Comparison of ENCODE assay signal across 24 mouse cellular contexts in genomic region chr19:44982477-44983115, GRCm38 (mm10). TPM values are rescaled to one million over a fixed set of nuclear protein-coding genes. Genes with fewer than 3 reads are reported as not detected.
A peak's percentile ranks its signal among the peaks of the same experiment; 100 is the strongest.
DNase-seq lines count a peak whose midpoint lies in the region; ATAC-seq and TF ChIP-seq lines count a peak whose summit lies in the region.
"Had no signal": no experiment of that assay in that cellular context is flagged by ENCODE, and none has a peak within 500 bp of the region (broad histone marks: within the 10 kb centered on the region; RNA-seq: fewer than 3 reads in every experiment).

No protein-coding gene starts in this region.

- H3K79me2 ChIP-seq in liver, adult 2 months (ENCODE audit: control insufficient read depth, insufficient read depth, low read length): no peaks in the 10 kb centered on the region

- H3K9ac ChIP-seq in liver, adult 2 months (ENCODE audit: low read depth, low read length): peak overlapping the region; percentile 28; the same call in 1 of the 2 replicates
- no peak overlapping the region for H3K9ac ChIP-seq in intestine, embryonic 14.5 days (ENCODE audit: low read length)
- H3K9ac ChIP-seq in stomach, embryonic 15.5 days: no peak overlapping the region
- H3K9ac ChIP-seq: embryonic facial prominence, embryonic 12.5 days; heart, embryonic 13.5 days; hindbrain, embryonic 14.5 days; limb, embryonic 12.5 days; liver, embryonic 15.5 days had no signal

- no peaks in the 10 kb centered on the region for H3K9me3 ChIP-seq in intestine, embryonic 14.5 days (ENCODE audit: control insufficient read depth, low read length)
- H3K9me3 ChIP-seq in stomach, embryonic 15.5 days: no peaks in the 10 kb centered on the region
- H3K9me3 ChIP-seq: embryonic facial prominence, embryonic 12.5 days; G1E; heart, embryonic 13.5 days; limb, embryonic 12.5 days; liver, embryonic 15.5 days had no signal

- no peaks in the 10 kb centered on the region for H3K27me3 ChIP-seq in liver, adult 2 months (ENCODE audit: control insufficient read depth, insufficient read depth, low read length)
- no peaks in the 10 kb centered on the region for H3K27me3 ChIP-seq in intestine, embryonic 14.5 days (replicated peaks; ENCODE audit: control insufficient read depth, insufficient read depth, low read length)
- no peaks in the 10 kb centered on the region for H3K27me3 ChIP-seq in stomach, embryonic 15.5 days (replicated peaks)
- H3K27me3 ChIP-seq: embryonic facial prominence, embryonic 12.5 days; limb, embryonic 12.5 days had no signal

- ATAC-seq in intestine, embryonic 14.5 days (replicated peaks; ENCODE audit: low FRiP score, low TSS enrichment, low read depth): 0 out of 2 replicates have a peak, but pooled peaks have one; percentile 32
- ATAC-seq in stomach, embryonic 15.5 days (ENCODE audit: insufficient read depth, low FRiP score, low read depth): no peak
- ATAC-seq: forebrain, embryonic 14.5 days; midbrain, embryonic 16.5 days had no signal

- DNase-seq in heart, adult 11 months: peak; percentile 43
- no peak for DNase-seq in heart, adult 9 months (ENCODE audit: low spot score in 2 of 2)
- DNase-seq in liver, adult 2 months (ENCODE audit: extremely low read depth, low read depth, low spot score): peak; percentile 89
- DNase-seq in liver: no peak
- no peak for DNase-seq in intestine, embryonic 14.5 days (ENCODE audit: low spot score)
- DNase-seq in layer of hippocampus, postnatal 36 days: no peak
- no peak for DNase-seq in gastrocnemius, adult 2 months
- DNase-seq: adrenal gland, adult 8-10 months; cerebellum, adult 8-10 months; gastrocnemius, postnatal 36 days; heart, adult 2 months; lung, postnatal 36 days had no signal

- TF ChIP-seq CTCF in liver, adult 2 months (IDR thresholded peaks at IDR 0.05; ENCODE audit: low read depth, low read length): no peak
- no peak for TF ChIP-seq CTCF in gastrocnemius, adult 2 months (IDR thresholded peaks at IDR 0.05)

- peaks cover 15% of the 10 kb centered on the region for H3K36me3 ChIP-seq in liver, adult 2 months (ENCODE audit: control insufficient read depth, insufficient read depth, low read length)
- peaks cover 62% of the 10 kb centered on the region for H3K36me3 ChIP-seq in intestine, embryonic 14.5 days (ENCODE audit: control insufficient read depth, insufficient read depth, low read length)
- H3K36me3 ChIP-seq in stomach, embryonic 15.5 days: peaks cover 29% of the 10 kb centered on the region

- no peak overlapping the region for H3K4me3 ChIP-seq in liver, adult 2 months (ENCODE audit: insufficient read depth, low read depth, low read length)
- H3K4me3 ChIP-seq in intestine, embryonic 14.5 days (ENCODE audit: low read depth, low read length): no peak overlapping the region
- H3K4me3 ChIP-seq in stomach, embryonic 15.5 days (replicated peaks): no peak overlapping the region
- no peak overlapping the region for H3K4me3 ChIP-seq in gastrocnemius, adult 2 months
- H3K4me3 ChIP-seq: embryonic facial prominence, embryonic 12.5 days; heart, adult 2 months; heart, embryonic 13.5 days; limb, embryonic 12.5 days; liver, embryonic 15.5 days had no signal

- intact Hi-C loops in gastrocnemius, adult 2 months (cut with DNase I): no loop called here

- no peak for TF ChIP-seq POLR2A in liver, adult 2 months (IDR thresholded peaks at IDR 0.05; ENCODE audit: extremely low read depth, insufficient read depth, low read length)

- WGBS in liver, adult 2 months: 17% methylated on average over 7 of the region's 7 CpGs
- 58% methylated on average over 7 of the region's 7 CpGs for WGBS in intestine, embryonic 14.5 days
- 67% methylated on average over 7 of the region's 7 CpGs for WGBS in stomach, embryonic 15.5 days

- peak overlapping the region; percentile 76 for H3K27ac ChIP-seq in liver, adult 2 months (replicated peaks; ENCODE audit: insufficient read depth, low read depth, low read length)
- peak overlapping the region; percentile 40; the same call in 1 of the 2 replicates for H3K27ac ChIP-seq in intestine, embryonic 14.5 days (ENCODE audit: low read depth)
- H3K27ac ChIP-seq in stomach, embryonic 15.5 days: peak overlapping the region; percentile 23; the same call in 1 of the 2 replicates
- H3K27ac ChIP-seq in gastrocnemius, adult 2 months: no peak overlapping the region
- H3K27ac ChIP-seq: embryonic facial prominence, embryonic 12.5 days; heart, adult 2 months; heart, embryonic 13.5 days; hindbrain, embryonic 14.5 days; limb, embryonic 12.5 days had no signal

- peaks cover 23% of the 10 kb centered on the region for H3K4me1 ChIP-seq in liver, adult 2 months (ENCODE audit: control insufficient read depth, insufficient read depth, low read length)
- H3K4me1 ChIP-seq in intestine, embryonic 14.5 days (replicated peaks; ENCODE audit: control insufficient read depth, insufficient read depth, low read length): no peaks in the 10 kb centered on the region
- no peaks in the 10 kb centered on the region for H3K4me1 ChIP-seq in stomach, embryonic 15.5 days
- H3K4me1 ChIP-seq: embryonic facial prominence, embryonic 12.5 days had no signal

- no peak overlapping the region; the same call in 1 of the 2 replicates for H3K4me2 ChIP-seq in intestine, embryonic 14.5 days (ENCODE audit: low read length)
- H3K4me2 ChIP-seq in stomach, embryonic 15.5 days: no peak overlapping the region
- H3K4me2 ChIP-seq: embryonic facial prominence, embryonic 12.5 days; heart, embryonic 13.5 days; hindbrain, embryonic 14.5 days; limb, embryonic 12.5 days; liver, embryonic 15.5 days; midbrain, embryonic 11.5 days had no signal

RNA-seq across cellular contexts. Expression of gene Sema4g, which starts 6.3 kb away (rescaled TPM):
- 58.5 and 79.0 TPM in 2 replicates for total RNA-seq in liver, adult 2 months (2014; rRNA removed)
- 413 and 566 TPM in 2 replicates for polyA plus RNA-seq in liver, adult 2 months (2012; rRNA removed)
- polyA plus RNA-seq in intestine, embryonic 14.5 days (2014; fragmentation: Nextera tagmentation; extraction: Ambion mirVana): 14.5 and 16.3 TPM in 2 replicates
- polyA plus RNA-seq in stomach, embryonic 15.5 days (2015; fragmentation: Nextera tagmentation; extraction: Ambion mirVana): 6.5 and 7.4 TPM in 2 replicates
- 10 to 100 TPM; 23.2 to 23.5 TPM for total RNA-seq in layer of hippocampus, postnatal 36 days (2021)
- total RNA-seq in gastrocnemius, adult 2 months (2021): under 1 TPM; 0.10 to 0.11 TPM
- total RNA-seq: megakaryocyte, adult 5-6 weeks; neutrophil, adult 5-6 weeks had no signal

RNA-seq across cellular contexts. Expression of gene Twnk, which starts 22.9 kb away (rescaled TPM):
- 7.8 and 9.3 TPM in 2 replicates for total RNA-seq in liver, adult 2 months (2014; rRNA removed)
- polyA plus RNA-seq in liver, adult 2 months (2012; rRNA removed): 11.8 and 11.9 TPM in 2 replicates
- polyA plus RNA-seq in intestine, embryonic 14.5 days (2014; fragmentation: Nextera tagmentation; extraction: Ambion mirVana): 16.7 and 18.4 TPM in 2 replicates
- 18.3 and 19.8 TPM in 2 replicates for polyA plus RNA-seq in stomach, embryonic 15.5 days (2015; fragmentation: Nextera tagmentation; extraction: Ambion mirVana)
- total RNA-seq in layer of hippocampus, postnatal 36 days (2021): 10 to 100 TPM; 15.8 to 16.5 TPM
- total RNA-seq in gastrocnemius, adult 2 months (2021): 10 to 100 TPM; 18.0 to 25.4 TPM

RNA-seq across cellular contexts. Expression of gene Mrpl43, which starts 23.6 kb away (rescaled TPM):
- total RNA-seq in liver, adult 2 months (2014; rRNA removed): 26.6 and 32.3 TPM in 2 replicates
- polyA plus RNA-seq in liver, adult 2 months (2012; rRNA removed): 76.2 and 80.0 TPM in 2 replicates
- 65.4 and 70.3 TPM in 2 replicates for polyA plus RNA-seq in intestine, embryonic 14.5 days (2014; fragmentation: Nextera tagmentation; extraction: Ambion mirVana)
- polyA plus RNA-seq in stomach, embryonic 15.5 days (2015; fragmentation: Nextera tagmentation; extraction: Ambion mirVana): 70.4 and 71.2 TPM in 2 replicates
- 10 to 100 TPM; 37.6 to 41.8 TPM for total RNA-seq in layer of hippocampus, postnatal 36 days (2021)
- total RNA-seq in gastrocnemius, adult 2 months (2021): 10 to 100 TPM; 31.0 to 42.5 TPM

RNA-seq across cellular contexts. Expression of gene Lzts2, which starts 31.6 kb away (rescaled TPM):
- total RNA-seq in liver, adult 2 months (2014; rRNA removed): 3.4 and 4.6 TPM in 2 replicates
- polyA plus RNA-seq in liver, adult 2 months (2012; rRNA removed): 14.2 and 14.3 TPM in 2 replicates
- 50.6 and 52.1 TPM in 2 replicates for polyA plus RNA-seq in intestine, embryonic 14.5 days (2014; fragmentation: Nextera tagmentation; extraction: Ambion mirVana)
- polyA plus RNA-seq in stomach, embryonic 15.5 days (2015; fragmentation: Nextera tagmentation; extraction: Ambion mirVana): 65.5 and 69.9 TPM in 2 replicates
- total RNA-seq in layer of hippocampus, postnatal 36 days (2021): 10 to 100 TPM; 25.6 to 30.8 TPM
- 10 to 100 TPM; 21.0 to 29.3 TPM for total RNA-seq in gastrocnemius, adult 2 months (2021)

RNA-seq across cellular contexts. Expression of gene Slf2, which starts 51.6 kb away (rescaled TPM):
- total RNA-seq in liver, adult 2 months (2014; rRNA removed): 15.1 and 19.3 TPM in 2 replicates
- polyA plus RNA-seq in liver, adult 2 months (2012; rRNA removed): 4.9 and 7.9 TPM in 2 replicates
- 54.1 and 60.8 TPM in 2 replicates for polyA plus RNA-seq in intestine, embryonic 14.5 days (2014; fragmentation: Nextera tagmentation; extraction: Ambion mirVana)
- 33.0 and 35.1 TPM in 2 replicates for polyA plus RNA-seq in stomach, embryonic 15.5 days (2015; fragmentation: Nextera tagmentation; extraction: Ambion mirVana)
- 10 to 100 TPM; 39.5 to 46.2 TPM for total RNA-seq in layer of hippocampus, postnatal 36 days (2021)
- 10 to 100 TPM; 11.9 to 14.5 TPM for total RNA-seq in gastrocnemius, adult 2 months (2021)

Comparison
In these comparisons a context has a peak if more than half of its experiments do, and no peak if none do; other contexts are left out.
1. DNase-seq: peak in heart, adult 11 months (single experiment) and liver, adult 2 months (single experiment); none in heart, adult 9 months (0 of 2), liver (single experiment), intestine, embryonic 14.5 days (single experiment), layer of hippocampus, postnatal 36 days (0 of 2) and gastrocnemius, adult 2 months (single experiment).
2. RNA of gene Sema4g, which starts 6.3 kb away (total RNA-seq): 58.5 to 79.0 TPM in liver, adult 2 months and 23.2 to 23.5 TPM in layer of hippocampus, postnatal 36 days; 0.10 to 0.11 TPM in gastrocnemius, adult 2 months; every median in the first group is over 10 times any median in the second.